Mouse (Mus musculus) neural tube, embryonic 11.5 days (tissue): Measurements from ENCODE around the gene Spats1. TPM values are rescaled to one million over a fixed set of nuclear protein-coding genes. Genes with fewer than 3 reads are reported as not detected.
"Not testable (repeated sequence)": the region's sequence is repeated elsewhere in the genome, so short reads cannot be mapped to it uniquely, and the experiment has no call there.

Experiments
- ATAC-seq: fragments of 200-750 bp; cut with Nextera tagmentation; 2 replicates; pipeline ENCODE4 v1.8.0; 2017; ENCODE audit warnings: moderate number of reproducible peaks, mild to moderate bottlenecking, moderate TSS enrichment, moderate library complexity; ENCODE audit not compliant: insufficient read depth, low FRiP score, low TSS enrichment
- DNase-seq: peaks from one replicate; pipeline ENCODE4 v3.0.0-alpha.2; 2015; ENCODE audit warnings: low spot score
- H3K27ac ChIP-seq: fragments of 300-500 bp; sonication (generic); 2 replicates; pipeline ENCODE4 v1.5.1; 2014; ENCODE audit warnings: low read depth, mild to moderate bottlenecking, low read length
- H3K27me3 ChIP-seq: fragments of 300-500 bp; sonication (generic); 2 replicates; pipeline ENCODE4 v1.6.1; 2014; ENCODE audit warnings: mild to moderate bottlenecking, low read length, mixed read lengths; ENCODE audit not compliant: control insufficient read depth, insufficient read depth
- H3K36me3 ChIP-seq: fragments of 300-500 bp; sonication (generic); 2 replicates; pipeline ENCODE4 v1.6.1; 2014; ENCODE audit warnings: mild to moderate bottlenecking, low read length, moderate library complexity, mixed read lengths; ENCODE audit not compliant: control insufficient read depth, insufficient read depth
- H3K4me1 ChIP-seq: fragments of 300-500 bp; sonication (generic); 2 replicates; pipeline ENCODE4 v1.6.1; 2014; ENCODE audit warnings: low read length, mixed read lengths; ENCODE audit not compliant: control insufficient read depth, insufficient read depth
- H3K4me2 ChIP-seq: fragments of 300-500 bp; sonication (generic); 2 replicates; pipeline ENCODE4 v1.6.1; 2014; ENCODE audit warnings: low read depth, mild to moderate bottlenecking, moderate library complexity
- H3K4me3 ChIP-seq: fragments of 300-500 bp; sonication (generic); 2 replicates; pipeline ENCODE4 v1.5.1; 2014; ENCODE audit warnings: low read depth, low read length
- H3K9ac ChIP-seq: fragments of 300-500 bp; sonication (generic); 2 replicates; pipeline ENCODE4 v1.6.1; 2014; ENCODE audit warnings: mild to moderate bottlenecking, low read length
- H3K9me3 ChIP-seq: fragments of 300-500 bp; sonication (generic); 2 replicates; pipeline ENCODE4 v1.6.1; 2016; ENCODE audit warnings: low read length; ENCODE audit not compliant: control insufficient read depth
- WGBS: fragments of 180-500 bp; shearing (Covaris S2); extraction: QIAGEN DNeasy Blood & Tissue Kit; methylation state at CpG from one replicate; pipeline ENCODE4 v1.1.7; 2014; 5-methylcytosine and 5-hydroxymethylcytosine counted together
- polyA plus RNA-seq: library from polyadenylated mRNA; unstranded; fragments of >200 nt; fragmentation: Nextera tagmentation; extraction: Ambion mirVana; gene quantifications from 2 replicates; pipeline ENCODE4 v1.2.1, GENCODE M21; 2014

Spats1 gene
- polyA plus RNA-seq, 1 experiment from 2014 or later, result 0.48 TPM

DNA sequence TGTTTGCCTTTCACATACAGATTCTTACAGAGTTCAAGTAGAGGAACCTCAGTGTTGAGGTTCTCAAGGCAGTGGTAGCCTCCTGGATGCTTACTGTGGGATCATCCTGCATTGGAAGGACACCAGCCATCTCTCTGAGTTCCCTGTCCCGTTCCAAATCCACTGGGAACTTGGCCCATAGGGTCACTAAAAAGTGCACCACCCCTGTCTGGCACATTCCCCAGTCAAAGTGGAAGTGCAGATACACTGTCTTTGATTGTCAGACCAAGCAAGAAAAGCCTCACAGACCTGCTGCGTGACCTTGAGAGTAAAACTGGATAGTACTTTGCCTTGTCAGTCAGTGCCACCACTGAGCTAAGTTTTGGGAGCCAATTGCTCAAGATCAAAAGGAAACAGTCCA, 28.2 kb downstream of the Spats1 start:
- no peak overlapping the region for H3K9ac ChIP-seq
- H3K4me1 ChIP-seq, result no peaks in the 10 kb centered on the region
- ATAC-seq (no peak), DNase-seq (no peak)
- 94% methylated on average over 2 of the region's 2 CpGs for WGBS
- H3K36me3 ChIP-seq, result no peaks in the 10 kb centered on the region
- H3K4me3 ChIP-seq, result no peak overlapping the region
- no peaks in the 10 kb centered on the region for H3K9me3 ChIP-seq
- H3K27me3 ChIP-seq, result no peaks in the 10 kb centered on the region
- H3K4me2 ChIP-seq, result no peak overlapping the region
- H3K27ac ChIP-seq, result no peak overlapping the region

DNA sequence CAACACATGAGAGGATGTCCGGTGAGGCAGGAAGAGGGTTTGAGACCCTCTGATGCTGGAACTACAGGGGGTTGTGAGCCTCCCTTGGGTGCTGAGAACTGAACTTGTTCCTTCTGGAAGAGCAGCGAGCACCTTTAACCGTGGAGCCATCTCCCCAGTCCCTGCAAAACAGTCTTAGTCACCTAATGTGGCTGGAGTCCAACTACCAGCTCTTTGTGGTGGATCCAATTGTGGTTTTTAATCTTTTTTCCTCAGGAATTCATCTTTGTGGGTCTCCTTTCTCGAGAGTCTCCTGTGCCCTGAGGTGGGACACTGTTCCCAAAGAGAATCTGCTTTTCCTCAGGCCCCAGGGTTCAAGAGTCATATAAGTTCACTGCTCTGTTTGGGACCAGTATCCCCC, 29.3 kb downstream of the Spats1 start:
- no peaks in the 10 kb centered on the region for H3K36me3 ChIP-seq
- WGBS, result 84% methylated on average over 4 of the region's 4 CpGs
- no peak overlapping the region for H3K4me3 ChIP-seq
- no peak for ATAC-seq
- no peak overlapping the region for H3K4me2 ChIP-seq
- no peak overlapping the region for H3K9ac ChIP-seq
- no peak for DNase-seq
- no peaks in the 10 kb centered on the region for H3K4me1 ChIP-seq
- H3K9me3 ChIP-seq, result no peaks in the 10 kb centered on the region
- H3K27me3 ChIP-seq, result no peaks in the 10 kb centered on the region
- H3K27ac ChIP-seq, result no peak overlapping the region

DNA sequence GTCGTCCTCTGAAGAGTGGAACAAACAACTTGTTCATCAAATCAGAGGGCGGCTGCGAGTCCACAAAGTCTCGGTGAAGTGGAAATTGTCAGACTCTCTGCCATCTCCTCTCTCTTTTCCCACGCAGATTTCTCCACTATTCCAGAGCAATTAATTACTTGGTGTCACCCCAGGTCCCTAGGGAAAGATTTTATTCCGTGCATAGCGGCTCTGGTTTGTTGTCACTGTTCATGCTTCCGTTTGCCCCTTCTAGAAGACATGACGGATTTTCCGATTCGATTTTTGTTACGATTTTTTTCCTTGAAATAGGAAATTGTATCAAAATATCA, 41.0 kb downstream of the Spats1 start:
- Histone ChIP-seq H3K9ac (peak overlapping the region; percentile 86), H3K4me3 (peak overlapping the region; percentile 75), H3K9me3 (no peaks in the 10 kb centered on the region), H3K27me3 (no peaks in the 10 kb centered on the region), H3K36me3 (no peaks in the 10 kb centered on the region), H3K27ac (peak overlapping the region; percentile 92; the same call in 1 of the 2 replicates), H3K4me1 (peaks cover 11% of the 10 kb centered on the region), H3K4me2 (peak overlapping the region; percentile 49)
- no peak for DNase-seq
- no peak for ATAC-seq
- 9% methylated on average over 12 of the region's 12 CpGs for WGBS

DNA sequence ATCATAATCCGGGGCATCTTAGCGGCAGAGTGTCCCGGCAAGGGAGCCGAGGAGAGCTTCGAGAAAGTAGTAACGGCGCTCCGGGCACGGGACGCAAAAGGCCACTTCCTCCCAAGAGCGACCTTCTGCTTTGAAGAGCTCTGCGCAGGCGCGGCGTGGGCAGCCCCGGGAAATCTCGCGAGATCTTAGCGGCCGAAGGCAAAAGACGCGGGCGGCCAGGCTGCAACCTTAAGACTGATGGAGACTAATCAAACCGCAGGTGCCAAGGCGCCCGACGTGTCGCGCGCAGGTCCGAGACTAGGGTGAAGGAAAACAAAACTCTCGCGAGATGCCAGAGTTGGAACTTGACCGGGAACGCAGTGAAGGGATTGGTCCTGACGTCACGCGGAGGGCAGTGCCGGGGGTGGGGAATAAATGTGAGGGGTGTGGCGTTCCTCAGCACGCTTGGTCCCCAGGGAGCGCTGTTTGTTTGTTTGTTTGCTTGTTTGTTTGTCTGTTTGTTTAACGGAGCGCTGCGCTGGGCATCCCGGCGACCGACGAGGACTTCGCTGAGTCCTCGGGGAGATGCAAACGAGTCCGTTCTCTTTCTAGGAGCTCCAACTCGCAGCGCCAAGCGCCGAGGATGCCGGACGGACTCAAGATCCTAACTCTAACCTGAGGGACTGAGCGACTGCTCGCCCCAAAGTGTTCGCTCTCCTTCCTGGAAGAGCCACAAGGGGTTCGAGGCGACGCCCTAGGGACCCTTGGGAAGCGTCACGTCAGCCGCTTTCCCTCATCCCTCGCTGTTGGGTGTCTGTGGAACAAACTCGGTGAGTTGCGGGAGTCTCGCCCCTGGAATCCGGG, 41.6 kb downstream of the Spats1 start, which contains the start of gene Cdc5l:
TSS of gene Cdc5l (minus strand) at position 319 of the 843 bp plus-strand sequence.
- Histone ChIP-seq H3K9ac (peak within 1 kb of the TSS; percentile 86), H3K4me2 (peak within 1 kb of the TSS; percentile 49), H3K27me3 (no peaks in the 10 kb centered on the region), H3K9me3 (no peaks in the 10 kb centered on the region), H3K4me3 (peak within 1 kb of the TSS; percentile 75), H3K27ac (peak within 1 kb of the TSS; percentile 92), H3K4me1 (peaks cover 11% of the 10 kb centered on the region), H3K36me3 (no peaks in the 10 kb centered on the region)
- ATAC-seq (peak; percentile 96), DNase-seq (peak; percentile 97)
- WGBS, result under 1% methylated on average over 73 of the region's 73 CpGs

DNA sequence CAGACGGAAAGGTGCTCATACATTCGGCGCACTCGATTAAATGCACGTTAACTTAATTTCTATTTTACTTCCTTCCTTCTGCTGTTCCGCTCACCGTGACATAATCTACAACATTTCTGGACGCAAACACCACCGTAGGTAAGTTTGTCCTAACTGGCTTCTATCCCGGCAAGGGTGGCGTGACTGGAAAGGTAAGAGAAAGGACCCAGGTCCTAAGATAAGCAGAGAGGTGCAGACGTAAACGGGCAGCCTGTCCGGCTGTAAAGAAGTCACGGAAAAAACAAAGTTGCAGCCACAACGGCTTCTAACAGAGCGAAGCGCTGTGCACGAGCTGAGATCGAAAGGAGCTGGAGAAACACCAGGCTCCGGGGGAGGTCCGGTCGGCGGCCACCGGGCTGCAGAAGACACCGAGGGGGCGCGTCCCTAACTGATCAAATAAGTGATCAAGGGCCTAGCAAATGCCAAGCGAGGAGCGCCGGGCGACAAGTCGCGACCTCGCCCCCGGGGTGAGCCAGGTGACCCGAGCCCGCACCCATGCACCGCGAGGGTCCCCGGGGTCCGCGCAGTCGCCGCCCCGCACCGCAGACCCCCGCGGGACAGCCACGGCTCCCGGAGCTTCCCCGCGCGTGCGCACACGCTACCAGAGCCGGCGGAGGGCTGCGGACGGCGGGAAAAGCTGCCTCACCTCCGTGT, 42.4 kb downstream of the Spats1 start:
- Histone ChIP-seq H3K4me2 (peak overlapping the region; percentile 49), H3K27me3 (no peaks in the 10 kb centered on the region), H3K4me3 (peak overlapping the region; percentile 75), H3K9me3 (no peaks in the 10 kb centered on the region), H3K9ac (peak overlapping the region; percentile 86), H3K4me1 (peaks cover 11% of the 10 kb centered on the region), H3K36me3 (no peaks in the 10 kb centered on the region), H3K27ac (peak overlapping the region; percentile 92)
- 2% methylated on average over 60 of the region's 62 CpGs for WGBS
- ATAC-seq (peak; percentile 76), DNase-seq (no peak)

DNA sequence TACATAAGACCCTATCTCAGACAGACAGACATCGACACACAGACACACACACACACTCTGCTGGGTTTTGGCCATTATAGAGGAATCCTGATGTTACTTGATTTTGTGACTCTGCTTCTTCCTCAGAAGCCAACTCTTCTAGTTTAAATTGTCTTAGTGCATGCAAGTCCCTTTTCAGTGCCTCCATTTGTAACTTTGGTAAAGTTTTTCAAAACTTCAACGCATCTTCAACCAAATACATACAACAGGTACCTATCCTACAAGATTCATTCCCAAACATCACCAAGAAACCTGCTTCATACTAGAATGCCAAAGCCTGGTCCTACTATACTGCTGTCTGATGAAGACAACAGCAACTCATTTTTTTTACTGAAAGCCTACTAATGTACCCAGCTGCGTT, 43.2 kb downstream of the Spats1 start:
- Histone ChIP-seq H3K27me3 (no peaks in the 10 kb centered on the region), H3K36me3 (peaks cover 5% of the 10 kb centered on the region; the same call in 1 of the 2 replicates), H3K4me2 (peak overlapping the region; percentile 49), H3K9me3 (no peaks in the 10 kb centered on the region), H3K9ac (peak overlapping the region; percentile 86), H3K27ac (no peak overlapping the region), H3K4me1 (peaks cover 11% of the 10 kb centered on the region), H3K4me3 (peak overlapping the region; percentile 75)
- 86% methylated on average over 3 of the region's 3 CpGs for WGBS
- DNase-seq (no peak), ATAC-seq (no peak)

DNA sequence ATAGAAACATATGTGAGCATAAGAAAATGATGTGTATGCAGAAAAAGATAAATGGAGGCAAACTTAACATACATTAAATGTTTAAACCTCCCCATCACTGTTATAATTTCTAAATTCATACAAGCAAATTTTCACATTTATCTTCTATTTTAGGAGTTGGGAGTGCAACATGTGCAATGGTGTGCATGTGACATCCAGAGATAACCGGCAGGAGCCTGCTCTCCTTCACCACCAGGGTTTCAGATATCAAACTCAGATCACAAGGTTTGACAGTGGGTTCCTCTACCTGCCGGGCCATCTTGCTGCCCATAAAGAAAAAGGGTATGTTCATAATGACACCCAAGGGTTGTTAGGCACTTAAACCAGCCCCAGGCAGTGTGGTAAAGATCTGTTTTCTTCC, 57.8 kb downstream of the Spats1 start:
- Histone ChIP-seq H3K4me3 (no peak overlapping the region), H3K4me2 (no peak overlapping the region), H3K27ac (no peak overlapping the region), H3K27me3 (no peaks in the 10 kb centered on the region), H3K9me3 (no peaks in the 10 kb centered on the region), H3K36me3 (peaks cover 8% of the 10 kb centered on the region), H3K4me1 (no peaks in the 10 kb centered on the region), H3K9ac (no peak overlapping the region)
- 88% methylated on average over 2 of the region's 2 CpGs for WGBS
- ATAC-seq (no peak), DNase-seq (no peak)

DNA sequence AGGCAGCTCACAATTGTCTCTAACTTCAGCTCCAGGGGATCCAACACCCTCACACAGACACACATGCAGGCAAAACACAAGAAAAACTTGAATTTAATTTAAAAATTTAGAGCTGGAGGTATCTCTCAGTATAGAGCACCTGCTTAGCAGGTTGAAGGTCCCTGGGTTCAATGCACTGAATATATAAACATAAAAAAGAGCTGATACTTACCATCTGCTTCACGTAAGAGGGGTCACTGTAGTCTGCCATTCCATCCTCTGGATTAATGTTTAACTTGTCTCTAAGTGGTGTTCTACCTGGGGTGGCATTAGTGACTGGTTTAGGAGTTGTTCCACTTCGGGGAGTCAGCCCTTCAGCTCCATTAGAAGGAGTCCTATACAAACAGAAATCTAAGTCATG, 63.6 kb downstream of the Spats1 start:
- not testable (repeated sequence) for H3K4me3 ChIP-seq, H3K27ac ChIP-seq, H3K4me2 ChIP-seq, H3K27me3 ChIP-seq, H3K9me3 ChIP-seq, H3K9ac ChIP-seq, H3K4me1 ChIP-seq, ATAC-seq, DNase-seq
- H3K36me3 ChIP-seq, result peaks cover 18% of the 10 kb centered on the region
- WGBS, result 87% methylated on average over 2 of the region's 2 CpGs

DNA sequence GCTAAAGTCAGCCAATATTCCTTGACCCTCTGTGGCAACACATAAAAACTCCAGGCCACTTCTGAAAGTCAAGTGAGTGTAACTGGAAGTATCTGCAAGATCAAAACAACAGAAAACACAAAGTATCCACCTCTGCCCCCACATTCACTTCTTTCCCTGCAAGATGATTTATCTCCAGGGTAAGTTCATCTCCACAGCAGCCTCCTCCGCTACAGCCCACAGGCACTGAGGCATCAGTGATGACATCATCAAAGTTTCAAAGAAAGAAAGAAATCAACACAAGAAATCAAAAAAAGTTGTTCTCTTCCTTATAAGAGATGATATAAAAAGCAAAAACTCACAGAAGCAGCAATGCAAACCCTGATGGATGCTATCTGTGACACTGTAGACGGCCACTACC, 66.5 kb downstream of the Spats1 start:
- Histone ChIP-seq H3K4me3 (no peak overlapping the region), H3K27ac (no peak overlapping the region), H3K9ac (no peak overlapping the region), H3K4me2 (no peak overlapping the region), H3K4me1 (no peaks in the 10 kb centered on the region), H3K27me3 (no peaks in the 10 kb centered on the region), H3K9me3 (no peaks in the 10 kb centered on the region), H3K36me3 (peaks cover 16% of the 10 kb centered on the region)
- no peak for DNase-seq
- WGBS, result 93% methylated on average over 2 of the region's 2 CpGs
- no peak for ATAC-seq
